Mouse (Mus musculus): ENCODE data around the gene Mmp9.

DNA sequence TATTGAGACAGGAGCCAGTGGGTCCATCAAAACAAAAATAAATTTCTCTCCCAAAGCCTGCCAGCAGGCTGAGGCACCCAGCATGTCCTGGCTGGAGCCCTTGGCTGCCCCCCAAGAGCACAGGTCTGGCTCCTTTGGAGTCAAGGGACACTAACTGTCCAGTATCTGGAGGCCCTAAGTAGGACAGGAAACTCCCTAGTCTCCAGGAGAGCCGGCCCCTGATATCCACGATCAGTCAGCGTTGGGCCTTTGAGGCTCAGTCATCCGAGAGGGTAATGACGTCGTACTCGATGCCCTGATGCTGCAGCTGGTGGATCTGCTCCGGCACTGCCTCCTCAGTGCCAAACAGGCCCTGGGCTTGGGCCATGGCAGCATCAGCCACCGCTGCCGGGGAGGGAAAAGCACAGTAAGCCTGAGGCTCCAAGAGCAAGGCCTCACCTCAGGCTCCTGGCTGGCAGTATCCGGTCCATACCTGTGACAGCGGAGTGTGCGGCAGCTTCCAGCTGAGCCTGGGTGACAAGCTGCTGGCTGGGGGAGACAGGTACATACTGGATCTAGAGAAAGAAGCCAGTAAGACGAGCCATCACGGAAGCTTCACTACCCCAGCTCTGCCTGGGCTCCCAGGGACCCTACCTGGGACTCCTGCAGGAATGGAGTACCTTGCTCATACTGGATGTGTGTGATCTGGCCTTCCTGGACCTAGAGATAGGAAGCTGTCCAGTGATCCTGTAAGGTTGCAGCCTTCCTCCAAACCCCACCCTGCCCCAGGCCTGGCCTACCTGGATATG lies 48.5 kb upstream of the Mmp9 start:
- TF ChIP-seq POLR2A (IDR thresholded peaks at IDR 0.05; ENCODE audit: borderline replicate concordance, control insufficient read depth, low read depth, low read length): no peak
- no peak for TF ChIP-seq CTCF (IDR thresholded peaks at IDR 0.05; ENCODE audit: control insufficient read depth, insufficient read depth, low read length)
